Mouse (Mus musculus) lung, postnatal 0 days (tissue): ENCODE data around the gene Gatad1.

Source experiments
- CTCF ChIP-seq: IDR thresholded peaks from 2 replicates; pipeline ENCODE4 v1.5.1; 2016; ENCODE audit warnings: antibody characterized with exemption, mild to moderate bottlenecking
- EP300 ChIP-seq: IDR thresholded peaks from 2 replicates; pipeline ENCODE4 v1.6.1; 2016; ENCODE audit warnings: antibody characterized with exemption, mild to moderate bottlenecking, control low read depth

- TF ChIP-seq CTCF (no peak), EP300 (no peak)
These were observed 8.2 kb upstream of the Gatad1 start for GRCm38 (mm10) chr5:3665225-3665624.
